Mouse (Mus musculus) cortical plate, adult 2 months (tissue): ENCODE data around the gene Cyp17a1. TPM values are rescaled to one million over a fixed set of nuclear protein-coding genes. Genes with fewer than 3 reads are reported as not detected.

Source experiments
- H3K27ac ChIP-seq: fragments of 200-500 bp; 2 replicates; pipeline ENCODE4 v1.5.1; 2012; ENCODE audit warnings: low read length, control low read depth, inconsistent platforms; ENCODE audit not compliant: insufficient read depth
- H3K4me1 ChIP-seq: fragments of 200-500 bp; 2 replicates; pipeline ENCODE4 v1.6.1; 2011; ENCODE audit warnings: low read length; ENCODE audit not compliant: control insufficient read depth, insufficient read depth
- H3K4me3 ChIP-seq: fragments of 200-500 bp; 2 replicates; pipeline ENCODE4 v1.5.1; 2011; ENCODE audit warnings: mild to moderate bottlenecking, low read length, control low read depth; ENCODE audit not compliant: insufficient read depth
- CTCF ChIP-seq: fragments of 200-500 bp; IDR thresholded peaks from 2 replicates; pipeline ENCODE4 v1.5.1; 2011; ENCODE audit warnings: mild to moderate bottlenecking, control low read depth, low read length; ENCODE audit not compliant: insufficient read depth; ENCODE audit errors: extremely low read depth
- POLR2A ChIP-seq: fragments of 200-500 bp; IDR thresholded peaks from 2 replicates; pipeline ENCODE4 v1.6.1; 2011; ENCODE audit warnings: mild to moderate bottlenecking, low read length, control low read depth; ENCODE audit not compliant: insufficient read depth; ENCODE audit errors: extremely low read depth
- polyA plus RNA-seq: library from polyadenylated mRNA; depleted of rRNA; stranded (reverse); fragments of >200 nt; gene quantifications from 2 replicates; pipeline ENCODE4 v1.2.3, GENCODE M21; 2012

Gene Cyp17a1
- polyA plus RNA-seq, 1 experiment: not detected

- TF ChIP-seq CTCF: no peak
- no peak for TF ChIP-seq POLR2A
- Histone ChIP-seq H3K4me3 (no peak overlapping the region), H3K27ac (0 out of 2 replicates have a peak overlapping the region, but pooled peaks have one; percentile 39), H3K4me1 (peaks cover 9% of the 10 kb centered on the region)
Observed at GRCm38 (mm10) chr19:46644793-46645602, 28.0 kb downstream of the Cyp17a1 start.

GRCm38 (mm10) chr19:46644343-46644792, 28.6 kb downstream of the Cyp17a1 start:
- TF ChIP-seq CTCF (no peak), POLR2A (no peak)
- peaks cover 9% of the 10 kb centered on the region for H3K4me1 ChIP-seq
- 0 out of 2 replicates have a peak overlapping the region, but pooled peaks have one; percentile 39 for H3K27ac ChIP-seq
- no peak overlapping the region for H3K4me3 ChIP-seq

- Histone ChIP-seq H3K4me1 (peaks cover 9% of the 10 kb centered on the region), H3K27ac (no peak overlapping the region), H3K4me3 (no peak overlapping the region)
- TF ChIP-seq CTCF: no peak
- TF ChIP-seq POLR2A: no peak
Observed at GRCm38 (mm10) chr19:46643236-46643635, 29.7 kb downstream of the Cyp17a1 start.

- H3K27ac ChIP-seq: peak overlapping the region; percentile 0; the same call in 1 of the 2 replicates
Observed at GRCm38 (mm10) chr19:46642136-46642753, 30.7 kb downstream of the Cyp17a1 start.

GRCm38 (mm10) chr19:46641420-46642085, 31.4 kb downstream of the Cyp17a1 start:
- Histone ChIP-seq H3K4me1 (peaks cover 9% of the 10 kb centered on the region), H3K27ac (peak overlapping the region; percentile 0), H3K4me3 (no peak overlapping the region)
- TF ChIP-seq POLR2A (no peak), CTCF (no peak)

More at GRCm38 (mm10) chr19:46642136-46642753, 30.7 kb downstream of the Cyp17a1 start:
- no peak overlapping the region for H3K4me3 ChIP-seq
- TF ChIP-seq CTCF: no peak
- no peak for TF ChIP-seq POLR2A
- H3K4me1 ChIP-seq: peaks cover 9% of the 10 kb centered on the region

- no peak for TF ChIP-seq POLR2A
- H3K4me3 ChIP-seq: no peak overlapping the region
- H3K4me1 ChIP-seq: peaks cover 9% of the 10 kb centered on the region
- no peak overlapping the region for H3K27ac ChIP-seq
Observed at GRCm38 (mm10) chr19:46640780-46641179, 32.2 kb downstream of the Cyp17a1 start.

GRCm38 (mm10) chr19:46639496-46639895, 33.5 kb downstream of the Cyp17a1 start:
- peaks cover 9% of the 10 kb centered on the region for H3K4me1 ChIP-seq
- no peak overlapping the region for H3K27ac ChIP-seq
- TF ChIP-seq POLR2A (no peak), CTCF (no peak)
- no peak overlapping the region for H3K4me3 ChIP-seq

GRCm38 (mm10) chr19:46639053-46639452, 33.9 kb downstream of the Cyp17a1 start:
- H3K27ac ChIP-seq: no peak overlapping the region
- TF ChIP-seq CTCF (no peak), POLR2A (no peak)
- no peak overlapping the region for H3K4me3 ChIP-seq
- peaks cover 7% of the 10 kb centered on the region for H3K4me1 ChIP-seq

- no peak overlapping the region for H3K27ac ChIP-seq
Observed at GRCm38 (mm10) chr19:46637598-46637997, 35.4 kb downstream of the Cyp17a1 start.

More at GRCm38 (mm10) chr19:46637598-46637997, 35.4 kb downstream of the Cyp17a1 start:
- TF ChIP-seq CTCF: no peak
- no peak for TF ChIP-seq POLR2A
- Histone ChIP-seq H3K4me3 (no peak overlapping the region), H3K4me1 (peaks cover 2% of the 10 kb centered on the region; the same call in 1 of the 2 replicates)
